Mouse (Mus musculus): ENCODE results near the gene BC024978. TPM values are rescaled to one million over a fixed set of nuclear protein-coding genes. Genes with fewer than 3 reads are reported as not detected.

BC024978 gene
- total RNA-seq (2021): 10 to 100 TPM; 14.6 to 15.8 TPM
- long read RNA-seq, experiment 1, partial matches to known transcripts: 0 of 4 reads
- long read RNA-seq, experiment 1, other reads (novel, unspliced or antisense): 3 of 4 reads
- long read RNA-seq, experiment 2, partial matches to known transcripts: 1 of 1 reads
- long read RNA-seq, experiment 2, other reads (novel, unspliced or antisense): 0 of 1 reads

DNA sequence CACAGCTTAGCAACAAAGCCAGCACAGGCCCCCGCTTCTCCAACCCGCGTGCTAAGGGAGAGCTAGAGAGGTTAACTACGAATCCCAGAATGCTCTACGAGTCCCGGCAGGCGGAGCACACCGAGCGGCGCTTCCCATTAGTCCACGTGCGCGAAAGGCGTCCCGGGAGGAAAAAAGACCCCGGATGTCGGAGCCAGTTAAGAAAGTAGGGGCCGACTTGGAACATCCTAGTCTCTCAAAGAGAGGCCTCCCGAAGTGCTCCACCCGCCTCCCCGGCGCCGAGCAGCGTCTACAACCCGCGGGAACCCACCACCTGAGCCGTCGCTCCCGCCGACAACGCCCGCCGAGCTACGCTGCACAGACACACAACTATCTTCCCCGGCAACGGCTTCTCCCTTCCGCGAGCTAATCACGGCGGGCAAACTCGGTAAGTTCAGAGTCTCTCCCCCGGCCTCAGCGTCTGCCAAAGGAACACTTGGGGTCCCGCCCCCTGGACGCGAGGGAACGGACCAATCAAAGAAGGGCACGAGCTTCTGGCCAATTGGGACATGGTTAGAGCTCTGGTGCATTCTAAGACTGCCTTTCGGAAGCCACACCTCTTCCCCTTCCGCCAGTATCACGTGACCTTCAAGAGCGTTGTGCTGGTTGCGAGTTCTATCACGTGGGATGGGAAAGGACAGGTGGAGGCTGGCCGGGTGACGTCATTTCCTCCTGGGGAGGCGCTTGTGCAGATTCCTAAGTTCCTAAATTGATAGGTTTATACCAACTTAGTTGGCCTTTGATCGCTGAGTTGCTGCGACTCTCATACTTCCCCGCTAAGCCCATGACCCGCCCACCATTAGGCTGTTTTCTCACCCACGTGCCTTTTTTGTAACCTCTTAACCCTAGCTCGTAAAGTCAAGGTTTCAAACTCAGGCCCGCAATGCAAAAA is at the start of gene BC024978, which contains the start of gene Snrpa:
Gene BC024978, plus strand, starts transcription at position 101 of the 931 bp plus-strand sequence.
Gene Snrpa, minus strand, starts transcription at position 591 of the 931 bp plus-strand sequence.
- intact Hi-C loops (cut with DNase I): loop anchor here (1.0 to 5.0 kb wide), 3 partner anchors 17 to 34 kb away; partner anchors contain the start of gene Itpkc
- no peak for TF ChIP-seq CTCF (IDR thresholded peaks at IDR 0.05)
- peak within 1 kb of the TSS; percentile 100 for H3K27ac ChIP-seq
- DNase-seq: peak; percentile 97
- H3K4me3 ChIP-seq: peak within 1 kb of the TSS; percentile 99

DNA sequence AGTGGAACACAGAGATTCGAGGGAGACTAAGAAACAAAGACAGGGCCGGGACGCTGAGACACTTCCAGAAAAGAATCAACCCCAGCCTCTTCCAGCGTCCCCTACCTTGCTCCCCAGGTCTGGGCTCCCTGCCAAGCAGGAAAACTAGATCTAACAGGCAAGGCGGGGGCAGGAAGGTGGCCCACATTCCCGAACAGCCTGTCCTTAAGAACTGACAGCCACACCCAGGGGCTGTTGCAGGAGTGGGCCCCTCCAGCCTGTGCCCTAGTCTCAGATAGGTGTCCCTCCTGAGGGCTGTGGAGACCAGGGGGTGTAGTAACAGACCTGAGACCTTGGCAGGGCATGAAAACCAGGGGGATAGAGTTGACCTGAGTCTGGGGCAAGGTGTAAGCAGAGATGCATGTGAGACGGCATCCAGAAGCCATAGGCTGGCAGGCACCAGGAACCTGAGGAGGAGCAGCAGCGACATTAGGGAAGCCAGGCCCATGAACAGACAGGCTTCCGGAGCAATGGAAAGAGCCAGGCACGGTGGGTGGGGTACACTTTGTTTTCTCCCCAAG is 42.3 kb upstream of the BC024978 start, which contains the start of gene Cyp2t4:
Gene Cyp2t4, plus strand, starts transcription at position 510 of the 560 bp plus-strand sequence.
- intact Hi-C loops (cut with DNase I): no loop called here
- Histone ChIP-seq H3K4me3 (peak within 1 kb of the TSS; percentile 30), H3K27ac (peak within 1 kb of the TSS; percentile 74)
- DNase-seq: peak; percentile 62
- TF ChIP-seq CTCF (IDR thresholded peaks at IDR 0.05): no peak

DNA sequence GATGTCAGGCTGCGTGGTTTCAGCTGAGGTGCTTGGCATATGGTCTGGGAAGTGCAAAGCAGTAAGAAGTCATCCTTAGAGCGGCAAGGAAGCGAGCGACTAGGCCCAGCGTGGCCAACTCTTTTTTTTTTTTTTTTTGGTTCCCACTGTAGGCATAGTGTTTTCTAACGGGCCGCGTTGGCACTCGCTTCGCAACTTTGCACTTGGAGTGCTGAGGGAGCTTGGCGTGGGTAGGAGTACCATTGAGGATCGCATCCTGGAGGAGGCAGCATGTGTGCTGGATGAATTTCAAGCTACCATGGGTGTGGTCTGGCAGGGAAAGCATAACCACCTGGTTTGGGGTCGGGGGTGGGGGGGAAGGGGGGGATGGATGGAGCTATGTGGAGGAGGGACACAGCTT is 39.6 kb upstream of the BC024978 start:
- TF ChIP-seq CTCF (IDR thresholded peaks at IDR 0.05): no peak
- intact Hi-C loops (cut with DNase I): no loop called here
- Histone ChIP-seq H3K27ac (no peak overlapping the region), H3K4me3 (no peak overlapping the region)
- DNase-seq: no peak

DNA sequence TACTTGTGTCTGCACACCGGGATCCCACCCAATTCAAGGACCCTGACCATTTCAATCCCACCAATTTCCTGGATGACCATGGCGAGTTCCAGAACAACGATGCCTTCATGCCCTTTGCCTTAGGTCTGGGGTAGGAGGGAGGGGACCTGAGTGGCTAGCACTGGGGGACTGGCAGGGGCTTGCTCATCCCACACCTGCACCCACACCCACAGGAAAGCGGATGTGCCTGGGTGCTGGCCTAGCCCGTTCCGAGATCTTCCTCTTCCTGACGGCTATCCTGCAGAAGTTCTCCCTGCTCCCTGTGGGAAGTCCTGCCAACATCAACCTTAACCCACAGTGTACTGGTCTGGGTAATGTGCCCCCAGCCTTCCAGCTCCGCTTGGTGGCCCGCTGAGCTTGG is 37.4 kb upstream of the BC024978 start:
- DNase-seq: no peak
- no peak for TF ChIP-seq CTCF (IDR thresholded peaks at IDR 0.05)
- Histone ChIP-seq H3K4me3 (no peak overlapping the region), H3K27ac (no peak overlapping the region)
- intact Hi-C loops (cut with DNase I): loop anchor here (2.0 kb wide), 3 partner anchors 25 to 119 kb away; partner anchors contain the start of gene Coq8b

DNA sequence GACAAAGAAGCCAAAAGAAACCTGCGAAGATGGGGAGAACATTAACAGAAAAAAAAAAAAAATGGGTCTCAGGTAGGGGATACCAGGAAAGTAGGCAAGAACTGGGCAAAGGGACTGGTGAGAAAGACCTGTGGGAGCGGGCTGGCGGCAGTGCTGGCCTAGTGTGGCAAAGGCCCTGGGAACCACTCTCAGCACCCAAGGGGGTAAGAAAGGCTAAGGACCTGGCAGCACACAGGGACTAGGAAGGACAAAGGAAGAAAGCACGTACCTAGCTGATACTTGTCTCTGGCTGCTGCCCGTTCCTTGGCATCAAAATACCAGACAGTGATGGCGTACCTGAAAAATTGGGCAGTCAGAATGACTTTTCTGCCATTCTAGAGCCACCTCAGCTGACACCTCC is 36.3 kb upstream of the BC024978 start:
- DNase-seq: no peak
- Histone ChIP-seq H3K4me3 (no peak overlapping the region), H3K27ac (peak overlapping the region; percentile 6; the same call in 1 of the 2 replicates)
- intact Hi-C loops (cut with DNase I): loop anchor here (2.0 kb wide), 3 partner anchors 26 to 118 kb away; partner anchors contain the start of gene Coq8b
- TF ChIP-seq CTCF (IDR thresholded peaks at IDR 0.05): no peak

DNA sequence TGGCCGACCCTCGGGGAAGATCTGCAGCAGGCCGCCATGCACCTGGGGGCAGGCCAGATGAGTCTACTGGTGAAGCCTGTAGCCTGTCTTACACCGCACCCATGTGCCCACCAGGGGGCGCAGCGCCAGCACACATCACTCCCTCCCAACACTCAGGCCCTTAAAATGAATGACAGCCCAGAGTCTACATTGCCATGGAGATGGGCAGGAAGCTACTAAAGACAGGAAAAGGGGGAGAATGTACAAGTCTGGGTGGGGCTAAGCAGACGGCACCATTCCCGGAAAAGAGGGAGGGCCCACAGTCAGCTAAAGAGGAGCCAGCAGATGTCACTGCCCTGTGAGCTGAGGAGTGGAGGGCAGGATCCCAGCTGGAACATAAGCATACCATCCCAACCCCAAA is 35.7 kb upstream of the BC024978 start:
- Histone ChIP-seq H3K27ac (peak overlapping the region; percentile 98), H3K4me3 (peak overlapping the region; percentile 38)
- intact Hi-C loops (cut with DNase I): loop anchor here (2.0 to 5.0 kb wide), 5 partner anchors 27 to 117 kb away; partner anchors contain the start of genes BC024978, Coq8b, Numbl and Snrpa
- peak; percentile 90 for DNase-seq
- peak; percentile 98 for TF ChIP-seq CTCF (IDR thresholded peaks at IDR 0.05)

DNA sequence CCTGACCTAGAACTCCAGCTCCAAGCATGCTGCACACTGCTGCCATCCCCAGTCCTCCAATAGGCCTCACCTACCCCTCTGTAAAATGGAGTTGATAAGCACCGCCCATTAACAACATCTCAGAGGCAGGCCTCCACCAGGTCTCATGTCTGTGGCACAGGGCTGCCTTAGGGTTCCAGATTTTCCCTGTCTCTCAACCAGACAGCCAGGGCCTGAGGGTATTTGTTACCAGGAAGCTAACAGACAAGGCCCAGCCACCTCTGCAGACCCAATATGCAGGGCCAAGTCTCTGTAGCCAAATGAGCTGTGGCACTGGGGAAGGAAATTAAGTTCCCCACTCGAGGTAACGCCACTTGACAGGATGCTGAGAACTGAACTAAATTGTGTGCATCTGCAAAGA is 34.7 kb upstream of the BC024978 start:
- H3K27ac ChIP-seq: peak overlapping the region; percentile 98
- intact Hi-C loops (cut with DNase I): loop anchor here (5.0 kb wide), 2 partner anchors 36 to 96 kb away; partner anchors contain the start of genes BC024978, Numbl and Snrpa
- peak overlapping the region; percentile 72 for H3K4me3 ChIP-seq
- TF ChIP-seq CTCF (IDR thresholded peaks at IDR 0.05): no peak
- no peak for DNase-seq

DNA sequence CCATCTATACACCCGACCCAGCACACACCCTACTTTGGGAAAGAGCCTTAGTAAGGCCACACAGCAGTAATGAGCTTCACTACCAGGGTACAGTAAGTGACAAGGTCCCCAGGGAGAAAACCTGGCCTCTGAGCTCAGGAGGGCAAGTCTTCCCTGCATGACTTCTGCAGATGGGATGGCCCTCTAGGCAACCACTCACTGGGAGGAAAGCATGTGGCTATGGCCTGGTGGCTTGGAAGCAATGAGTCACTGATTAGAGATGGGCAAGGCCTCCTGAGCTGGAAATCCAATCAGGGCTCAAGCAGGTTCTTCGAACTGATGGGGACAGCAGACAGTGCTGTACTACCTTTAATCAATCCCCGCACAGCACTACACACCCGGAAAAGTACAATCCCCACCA is 33.8 kb upstream of the BC024978 start:
- H3K4me3 ChIP-seq: peak overlapping the region; percentile 72
- intact Hi-C loops (cut with DNase I): loop anchor here (5.0 kb wide), 2 partner anchors 36 to 96 kb away; partner anchors contain the start of genes BC024978, Numbl and Snrpa
- TF ChIP-seq CTCF (IDR thresholded peaks at IDR 0.05): no peak
- peak overlapping the region; percentile 98 for H3K27ac ChIP-seq
- no peak for DNase-seq

DNA sequence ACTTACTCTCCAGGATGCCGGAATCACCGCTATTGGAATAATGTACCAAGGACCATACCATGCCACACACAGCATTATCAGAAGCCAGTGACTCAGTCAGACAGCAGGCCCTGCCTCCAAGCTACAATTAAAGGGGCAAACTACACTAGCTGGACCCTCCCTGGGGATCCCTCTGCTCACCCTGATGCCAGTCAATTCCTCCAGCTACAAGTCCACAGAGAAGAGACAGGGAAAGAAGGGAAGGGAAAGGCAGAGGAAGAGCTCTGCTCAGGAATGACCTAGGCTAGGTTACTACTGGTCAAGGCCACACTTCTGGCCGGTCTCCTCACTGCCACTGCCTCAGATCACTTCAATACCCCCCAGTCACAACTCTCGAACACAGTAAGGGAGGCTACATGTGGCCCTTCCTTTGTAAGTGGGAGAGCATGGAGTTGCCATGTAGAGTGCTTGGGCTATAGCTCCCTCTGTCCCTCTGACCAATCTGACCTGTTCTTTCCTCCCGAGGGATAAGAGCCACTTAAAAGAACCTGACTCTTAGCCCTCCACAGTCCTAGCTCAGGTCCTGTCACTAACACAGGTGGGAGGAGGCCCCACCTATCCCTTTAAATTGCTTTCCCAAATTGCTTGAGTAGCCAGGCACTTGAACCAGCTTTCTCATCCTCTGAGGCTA is 32.7 kb upstream of the BC024978 start:
- Histone ChIP-seq H3K27ac (peak overlapping the region; percentile 98), H3K4me3 (peak overlapping the region; percentile 72)
- no peak for TF ChIP-seq CTCF (IDR thresholded peaks at IDR 0.05)
- intact Hi-C loops (cut with DNase I): loop anchor here (5.0 kb wide), 2 partner anchors 34 to 94 kb away; partner anchors contain the start of genes BC024978, Numbl and Snrpa
- DNase-seq: no peak

DNA sequence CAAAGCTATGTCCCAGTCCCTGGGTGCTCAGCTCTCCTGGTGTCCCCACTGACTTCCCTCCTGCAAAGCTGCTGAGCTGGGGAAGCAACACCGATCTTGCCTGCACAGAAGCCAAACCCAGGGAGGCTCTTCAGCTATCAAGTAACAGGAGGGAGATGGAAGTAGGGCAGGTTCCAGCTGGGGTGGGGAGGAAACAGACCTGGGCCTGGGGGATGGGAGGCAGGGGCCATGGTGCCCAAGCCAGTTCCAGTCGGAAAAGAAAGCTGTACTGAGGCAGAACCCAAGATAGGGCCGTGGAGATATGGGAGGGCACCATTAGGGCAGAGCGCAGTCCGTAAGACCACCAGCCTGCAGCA is 32.2 kb upstream of the BC024978 start:
- TF ChIP-seq CTCF (IDR thresholded peaks at IDR 0.05): no peak
- DNase-seq: peak; percentile 83
- H3K4me3 ChIP-seq: peak overlapping the region; percentile 72
- H3K27ac ChIP-seq: peak overlapping the region; percentile 98
- intact Hi-C loops (cut with DNase I): loop anchor here (5.0 kb wide), 2 partner anchors 34 to 94 kb away; partner anchors contain the start of genes BC024978, Numbl and Snrpa

DNA sequence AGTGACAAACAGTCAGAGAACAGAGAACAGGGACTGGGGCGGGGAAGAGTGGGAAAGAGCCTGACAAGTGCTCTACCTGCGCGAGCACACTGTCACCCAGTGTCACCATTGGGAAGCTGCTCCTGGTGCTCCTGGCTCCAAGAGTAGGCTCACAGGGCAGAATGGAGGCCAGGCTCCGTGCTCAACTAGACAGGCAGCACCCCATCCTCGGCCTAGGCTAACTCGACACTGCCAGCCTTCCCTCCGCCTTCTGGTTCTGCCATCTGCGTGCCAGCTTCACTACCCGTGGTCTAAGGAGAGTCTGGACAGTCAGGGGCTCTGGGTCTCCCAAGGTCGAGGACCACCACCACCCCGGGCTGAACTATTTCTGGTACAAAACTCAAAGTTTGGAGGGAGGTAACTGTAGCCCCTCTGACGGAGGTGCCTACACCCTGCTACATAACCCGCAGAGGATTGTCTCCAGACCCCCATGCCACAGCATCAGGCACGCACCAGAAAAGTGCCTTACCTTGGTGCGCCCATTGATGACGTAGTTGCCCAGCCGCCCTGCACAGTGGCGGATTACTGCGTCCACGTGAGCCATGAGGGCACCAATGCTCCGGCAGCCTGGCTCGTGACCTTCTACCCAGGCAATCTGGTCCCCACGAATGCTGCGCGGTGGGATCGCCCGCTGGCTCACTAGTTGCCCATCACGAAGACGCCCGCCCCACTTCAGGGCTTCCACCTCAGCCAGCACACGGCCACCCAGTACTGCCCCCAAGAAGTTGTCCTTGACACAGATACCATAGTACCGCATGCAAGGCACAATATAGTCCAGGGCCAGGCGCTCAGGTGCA is 31.3 kb upstream of the BC024978 start:
- peak; percentile 58 for DNase-seq
- Histone ChIP-seq H3K4me3 (peak overlapping the region; percentile 72), H3K27ac (peak overlapping the region; percentile 98)
- intact Hi-C loops (cut with DNase I): loop anchor here (5.0 kb wide), 2 partner anchors 33 to 93 kb away; partner anchors contain the start of genes BC024978, Numbl and Snrpa
- no peak for TF ChIP-seq CTCF (IDR thresholded peaks at IDR 0.05)
